Mouse (Mus musculus): ENCODE data around the gene Lasp1. TPM values are rescaled to one million over a fixed set of nuclear protein-coding genes. Genes with fewer than 3 reads are reported as not detected.

Lasp1 gene
- polyA plus RNA-seq (2012; ENCODE audit: insufficient read depth, low replicate concordance) = 51.2 and 77.7 TPM in 2 replicates

DNA sequence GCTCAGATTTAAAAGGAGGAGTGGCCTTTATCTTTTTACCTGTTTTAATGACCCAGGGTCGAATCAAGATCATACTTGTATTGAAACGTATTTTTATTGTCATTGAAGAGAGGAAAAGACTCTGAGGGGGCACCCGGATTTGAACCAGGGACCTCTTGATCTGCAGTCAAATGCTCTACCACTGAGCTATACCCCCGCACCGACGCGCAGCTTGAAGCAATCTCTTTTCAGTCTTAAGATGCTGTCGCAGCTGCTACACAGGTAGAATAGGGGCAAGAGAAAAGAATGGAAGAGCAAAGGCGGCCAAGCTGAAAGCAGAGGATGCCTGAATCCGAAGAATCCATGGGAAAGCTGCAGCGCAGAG lies at the start of gene Lasp1:
Gene Lasp1 (plus strand): TSS at position 219 of the 364 bp plus-strand sequence.
- peak within 1 kb of the TSS; percentile 98 for H3K4me3 ChIP-seq (replicated peaks)
- H3K36me3 ChIP-seq (replicated peaks; ENCODE audit: low read length) = peaks cover 25% of the 10 kb centered on the region
- H3K9me3 ChIP-seq = no peaks in the 10 kb centered on the region
- H3K4me1 ChIP-seq = peaks cover 62% of the 10 kb centered on the region
- TF ChIP-seq GATA1 (IDR thresholded peaks at IDR 0.05; ENCODE audit: borderline replicate concordance, low read length) (no peak), FLI1 (IDR thresholded peaks at IDR 0.05; ENCODE audit: low read length) (no peak)
- no peaks in the 10 kb centered on the region for H3K27me3 ChIP-seq (replicated peaks)

GRCm38 (mm10) chr11:97753277-97753676 lies 45.5 kb upstream of the Lasp1 start:
- H3K36me3 ChIP-seq (replicated peaks; ENCODE audit: low read length) = peaks cover 92% of the 10 kb centered on the region
- TF ChIP-seq FLI1 (IDR thresholded peaks at IDR 0.05; ENCODE audit: low read length) = no peak
- no peak for TF ChIP-seq GATA1 (IDR thresholded peaks at IDR 0.05; ENCODE audit: borderline replicate concordance, low read length)
- H3K4me1 ChIP-seq = peaks cover 21% of the 10 kb centered on the region

GRCm38 (mm10) chr11:97758125-97758524 lies 40.7 kb upstream of the Lasp1 start:
- TF ChIP-seq FLI1 (IDR thresholded peaks at IDR 0.05; ENCODE audit: low read length) (no peak), GATA1 (IDR thresholded peaks at IDR 0.05; ENCODE audit: borderline replicate concordance, low read length) (no peak)
- H3K4me1 ChIP-seq = peaks cover 31% of the 10 kb centered on the region

More at GRCm38 (mm10) chr11:97753277-97753676, 45.5 kb upstream of the Lasp1 start:
- no peaks in the 10 kb centered on the region for H3K9me3 ChIP-seq
- no peak overlapping the region for H3K4me3 ChIP-seq (replicated peaks)
- no peaks in the 10 kb centered on the region for H3K27me3 ChIP-seq (replicated peaks)

DNA sequence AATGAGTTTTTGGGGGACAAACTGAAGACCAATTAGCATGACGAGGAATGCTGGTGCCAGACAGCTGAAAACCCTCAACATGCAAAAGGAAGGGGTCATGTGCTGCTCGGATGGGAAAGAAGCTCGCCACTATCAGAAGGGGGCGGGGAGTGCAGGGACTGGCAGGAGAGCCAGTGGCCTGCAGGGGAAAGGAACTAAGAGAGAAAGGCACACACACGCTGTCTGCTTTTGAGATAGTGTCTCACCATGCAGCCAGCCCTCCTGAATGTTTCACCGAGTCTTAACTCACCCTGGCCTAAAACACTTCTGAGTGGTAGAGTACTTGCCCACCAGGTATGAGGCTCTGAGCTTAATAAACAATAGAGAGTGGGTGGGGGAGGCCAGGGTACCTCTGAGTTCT lies 39.9 kb upstream of the Lasp1 start:
- H3K9me3 ChIP-seq = 0 out of 2 replicates have a peak, but pooled peaks cover 3% of the 10 kb centered on the region
- peaks cover 89% of the 10 kb centered on the region for H3K36me3 ChIP-seq (replicated peaks; ENCODE audit: low read length)
- no peaks in the 10 kb centered on the region for H3K27me3 ChIP-seq (replicated peaks)
- H3K4me1 ChIP-seq = peaks cover 30% of the 10 kb centered on the region
- no peak for TF ChIP-seq FLI1 (IDR thresholded peaks at IDR 0.05; ENCODE audit: low read length)
- TF ChIP-seq GATA1 (IDR thresholded peaks at IDR 0.05; ENCODE audit: borderline replicate concordance, low read length) = no peak
- peak overlapping the region; percentile 25 for H3K4me3 ChIP-seq (replicated peaks)

More at GRCm38 (mm10) chr11:97758125-97758524, 40.7 kb upstream of the Lasp1 start:
- Histone ChIP-seq H3K27me3 (replicated peaks) (no peaks in the 10 kb centered on the region), H3K36me3 (replicated peaks; ENCODE audit: low read length) (peaks cover 91% of the 10 kb centered on the region), H3K9me3 (0 out of 2 replicates have a peak, but pooled peaks cover 3% of the 10 kb centered on the region), H3K4me3 (replicated peaks) (no peak overlapping the region)

DNA sequence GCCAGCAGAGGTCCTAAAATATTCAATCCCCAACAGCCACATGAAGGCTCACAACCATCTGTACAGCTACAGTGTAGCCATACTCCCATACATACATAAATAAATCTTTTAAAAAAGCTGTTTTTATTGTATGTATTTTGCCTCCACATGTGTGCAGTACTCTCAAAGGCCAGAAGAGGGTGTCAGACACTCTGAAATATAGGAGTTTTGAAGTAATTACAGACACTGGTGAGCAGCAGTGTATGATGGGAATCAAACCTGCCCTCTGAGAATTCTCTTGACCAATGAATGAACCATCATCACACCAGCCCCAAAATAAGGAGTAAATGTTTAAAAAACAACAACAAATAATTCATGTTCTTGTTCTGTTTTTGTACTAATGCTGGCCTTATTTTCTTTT lies 37.2 kb upstream of the Lasp1 start:
- Histone ChIP-seq H3K9me3 (0 out of 2 replicates have a peak, but pooled peaks cover 3% of the 10 kb centered on the region), H3K4me3 (replicated peaks) (no peak overlapping the region), H3K27me3 (replicated peaks) (no peaks in the 10 kb centered on the region), H3K36me3 (replicated peaks; ENCODE audit: low read length) (peaks cover 79% of the 10 kb centered on the region), H3K4me1 (peaks cover 38% of the 10 kb centered on the region)
- TF ChIP-seq GATA1 (IDR thresholded peaks at IDR 0.05; ENCODE audit: borderline replicate concordance, low read length) (no peak), FLI1 (IDR thresholded peaks at IDR 0.05; ENCODE audit: low read length) (no peak)

GRCm38 (mm10) chr11:97766154-97766881 lies 32.5 kb upstream of the Lasp1 start, which contains the start of gene Cwc25:
Cwc25 (minus strand) TSS chr11:97766556.
- H3K36me3 ChIP-seq (replicated peaks; ENCODE audit: low read length) = peaks cover 41% of the 10 kb centered on the region
- 0 out of 2 replicates have a peak, but pooled peaks cover 3% of the 10 kb centered on the region for H3K9me3 ChIP-seq
- TF ChIP-seq GATA1 (IDR thresholded peaks at IDR 0.05; ENCODE audit: borderline replicate concordance, low read length) (no peak), FLI1 (IDR thresholded peaks at IDR 0.05; ENCODE audit: low read length) (peak; percentile 82)
- H3K4me3 ChIP-seq (replicated peaks) = peak within 1 kb of the TSS; percentile 96
- H3K4me1 ChIP-seq = peaks cover 26% of the 10 kb centered on the region
- no peaks in the 10 kb centered on the region for H3K27me3 ChIP-seq (replicated peaks)

DNA sequence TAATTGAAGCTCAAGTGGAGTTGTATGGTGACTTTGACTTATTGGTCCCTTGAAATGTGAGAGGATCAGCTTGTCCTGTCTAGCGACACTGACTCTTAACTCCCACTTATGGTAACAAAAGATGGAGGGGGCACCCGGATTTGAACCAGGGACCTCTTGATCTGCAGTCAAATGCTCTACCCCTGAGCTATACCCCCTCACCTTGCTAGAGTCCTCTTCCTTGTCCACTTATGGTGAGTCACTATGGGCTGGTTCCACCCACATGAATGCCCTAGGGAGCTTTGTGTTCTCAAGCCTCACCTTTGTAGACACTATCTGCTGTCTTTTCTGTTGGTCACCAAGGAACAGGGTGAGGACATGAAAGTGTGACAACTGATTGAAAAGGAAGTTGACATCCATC lies 29.1 kb upstream of the Lasp1 start:
- TF ChIP-seq FLI1 (IDR thresholded peaks at IDR 0.05; ENCODE audit: low read length) = no peak
- no peak for TF ChIP-seq GATA1 (IDR thresholded peaks at IDR 0.05; ENCODE audit: borderline replicate concordance, low read length)
- peaks cover 11% of the 10 kb centered on the region for H3K4me1 ChIP-seq
- H3K9me3 ChIP-seq = no peaks in the 10 kb centered on the region
- H3K27me3 ChIP-seq (replicated peaks) = no peaks in the 10 kb centered on the region
- peaks cover 13% of the 10 kb centered on the region for H3K36me3 ChIP-seq (replicated peaks; ENCODE audit: low read length)
- H3K4me3 ChIP-seq (replicated peaks) = no peak overlapping the region

- Histone ChIP-seq H3K4me3 (replicated peaks) (no peak overlapping the region), H3K4me1 (no peaks in the 10 kb centered on the region), H3K36me3 (replicated peaks; ENCODE audit: low read length) (peaks cover 24% of the 10 kb centered on the region), H3K27me3 (replicated peaks) (no peaks in the 10 kb centered on the region), H3K9me3 (no peaks in the 10 kb centered on the region)
- TF ChIP-seq GATA1 (IDR thresholded peaks at IDR 0.05; ENCODE audit: borderline replicate concordance, low read length) (no peak), FLI1 (IDR thresholded peaks at IDR 0.05; ENCODE audit: low read length) (no peak)
Observed at GRCm38 (mm10) chr11:97771410-97771809, 27.4 kb upstream of the Lasp1 start.

DNA sequence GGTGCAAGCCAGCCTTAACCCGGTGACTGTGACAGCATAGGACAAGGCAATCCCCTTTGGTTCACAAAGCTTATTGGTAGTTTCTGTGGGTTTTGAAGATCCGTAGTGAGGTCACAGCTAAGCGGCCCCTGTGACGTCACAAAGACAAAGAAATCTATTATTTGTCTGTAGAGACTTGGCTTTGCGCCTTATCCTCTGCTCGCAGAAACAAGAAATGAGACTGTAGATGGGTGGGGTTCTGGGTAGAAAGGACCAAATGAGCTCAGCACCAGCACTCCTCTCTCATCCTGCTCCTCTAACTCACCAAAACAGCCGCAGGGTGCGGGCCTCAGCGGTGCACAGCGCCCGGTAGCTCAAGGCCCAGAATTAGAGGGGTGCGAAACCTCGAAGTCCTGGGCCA lies 23.6 kb upstream of the Lasp1 start:
- peaks cover 13% of the 10 kb centered on the region for H3K4me1 ChIP-seq
- no peaks in the 10 kb centered on the region for H3K27me3 ChIP-seq (replicated peaks)
- peaks cover 60% of the 10 kb centered on the region for H3K36me3 ChIP-seq (replicated peaks; ENCODE audit: low read length)
- TF ChIP-seq FLI1 (IDR thresholded peaks at IDR 0.05; ENCODE audit: low read length) = no peak
- no peak for TF ChIP-seq GATA1 (IDR thresholded peaks at IDR 0.05; ENCODE audit: borderline replicate concordance, low read length)
- H3K9me3 ChIP-seq = no peaks in the 10 kb centered on the region
- no peak overlapping the region for H3K4me3 ChIP-seq (replicated peaks)

GRCm38 (mm10) chr11:97775808-97776496 lies 22.8 kb upstream of the Lasp1 start, which contains the start of gene 1700001P01Rik:
1700001P01Rik (minus strand) TSS chr11:97775918.
- no peak for TF ChIP-seq FLI1 (IDR thresholded peaks at IDR 0.05; ENCODE audit: low read length)
- TF ChIP-seq GATA1 (IDR thresholded peaks at IDR 0.05; ENCODE audit: borderline replicate concordance, low read length) = no peak
- H3K4me3 ChIP-seq (replicated peaks) = no peak within 1 kb of the TSS
- peaks cover 68% of the 10 kb centered on the region for H3K36me3 ChIP-seq (replicated peaks; ENCODE audit: low read length)
- H3K9me3 ChIP-seq = no peaks in the 10 kb centered on the region
- no peaks in the 10 kb centered on the region for H3K27me3 ChIP-seq (replicated peaks)
- peaks cover 21% of the 10 kb centered on the region for H3K4me1 ChIP-seq

All from megakaryocyte, embryonic 14.5 days (primary cell).